Mouse (Mus musculus) urinary bladder, adult 2 months (tissue): ENCODE data around the gene Etfbkmt. TPM values are rescaled to one million over a fixed set of nuclear protein-coding genes. Genes with fewer than 3 reads are reported as not detected.
A peak's percentile ranks its signal among the peaks of the same experiment; 100 is the strongest.
"Not testable (repeated sequence)": the region's sequence is repeated elsewhere in the genome, so short reads cannot be mapped to it uniquely, and the experiment has no call there.

Experiments used
- DNase-seq: peaks from one replicate; pipeline ENCODE4 v3.0.0; 2022; ENCODE audit warnings: low spot score
- polyA plus RNA-seq: library from polyadenylated mRNA; depleted of rRNA; stranded (reverse); fragments of >200 nt; gene quantifications from 2 replicates; pipeline ENCODE4 v1.2.3, GENCODE M21; 2012; rRNA removed

The Etfbkmt gene
- polyA plus RNA-seq = 54.1 and 67.1 TPM in 2 replicates

DNA sequence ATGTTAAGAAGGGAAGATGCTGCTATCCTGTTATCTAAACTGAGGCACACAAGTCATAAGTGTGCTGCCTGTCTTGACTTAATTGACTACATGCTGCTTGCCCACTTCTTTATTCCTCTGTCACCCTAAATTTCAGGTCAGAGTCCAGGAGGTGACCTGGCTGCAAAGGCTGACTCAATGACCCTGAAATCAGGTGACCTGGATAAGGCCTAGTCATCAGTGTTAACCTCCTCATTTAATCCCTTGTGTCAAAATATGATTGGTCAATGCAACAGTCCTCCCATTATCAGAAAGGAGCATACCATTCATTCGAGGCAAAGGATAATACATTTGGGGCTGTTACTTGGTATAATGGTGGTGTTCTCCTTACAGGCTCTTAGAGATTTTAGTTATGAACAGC, at the start of gene Etfbkmt:
TSS of gene Etfbkmt (plus strand) at position 379 of the 400 bp plus-strand sequence.
- DNase-seq = no peak

DNA sequence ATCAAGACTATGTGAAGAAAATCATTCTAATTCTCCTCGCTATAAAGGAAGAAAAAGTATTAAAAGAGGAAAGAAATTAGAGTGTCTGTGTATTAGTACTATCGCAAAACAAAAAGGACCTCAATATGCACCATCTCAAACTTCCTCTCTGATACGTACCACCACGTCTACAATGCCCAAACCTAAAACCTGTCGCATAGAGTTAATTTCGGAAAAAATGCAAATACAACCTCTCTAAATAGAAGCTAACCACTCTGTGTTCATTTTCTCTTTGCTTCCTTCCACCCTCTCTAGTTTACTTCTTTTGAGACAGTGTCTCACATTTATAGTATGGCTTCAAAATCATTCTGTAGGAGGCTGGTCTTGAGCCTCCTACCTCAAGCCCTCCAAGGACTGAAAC, 47.2 kb upstream of the Etfbkmt start:
- DNase-seq = no peak

DNA sequence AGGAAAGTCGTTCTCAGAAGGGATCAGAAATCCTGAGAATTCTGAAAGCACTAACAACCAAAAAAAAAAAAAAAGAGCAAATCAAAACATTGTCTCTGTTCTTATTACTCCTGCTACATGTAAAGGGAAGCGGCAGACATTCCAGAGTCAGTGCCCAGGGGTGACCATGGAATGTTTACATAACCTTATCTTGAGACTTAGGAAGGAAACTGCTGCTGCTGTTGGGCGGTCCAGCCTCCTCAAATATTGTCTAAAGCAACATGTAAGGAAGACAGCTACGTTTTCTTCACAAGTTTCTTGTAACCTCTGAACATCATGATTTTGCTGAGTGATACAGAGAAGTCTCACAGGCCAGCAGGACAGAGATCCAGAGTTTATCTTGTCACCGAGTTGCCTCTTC, 46.2 kb upstream of the Etfbkmt start:
- no peak for DNase-seq

DNA sequence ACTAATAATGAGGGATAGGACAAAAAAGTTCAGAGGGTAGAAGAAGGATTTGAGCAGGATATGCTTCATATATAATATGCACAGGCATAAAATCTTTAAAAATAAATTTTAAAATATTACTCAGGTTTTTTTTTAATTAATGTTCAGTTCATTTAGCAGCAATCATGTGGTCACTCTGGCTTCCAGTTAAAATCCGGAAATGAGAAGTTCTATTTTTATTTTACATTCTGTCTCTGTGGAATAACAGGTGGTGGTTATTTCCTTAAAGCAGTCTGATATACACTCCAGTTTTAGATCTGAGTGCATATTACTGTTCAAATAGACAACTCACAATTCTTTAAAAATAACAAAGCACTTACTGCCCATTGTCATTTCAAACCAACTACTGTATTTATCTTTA, 45.1 kb upstream of the Etfbkmt start:
- no peak for DNase-seq

DNA sequence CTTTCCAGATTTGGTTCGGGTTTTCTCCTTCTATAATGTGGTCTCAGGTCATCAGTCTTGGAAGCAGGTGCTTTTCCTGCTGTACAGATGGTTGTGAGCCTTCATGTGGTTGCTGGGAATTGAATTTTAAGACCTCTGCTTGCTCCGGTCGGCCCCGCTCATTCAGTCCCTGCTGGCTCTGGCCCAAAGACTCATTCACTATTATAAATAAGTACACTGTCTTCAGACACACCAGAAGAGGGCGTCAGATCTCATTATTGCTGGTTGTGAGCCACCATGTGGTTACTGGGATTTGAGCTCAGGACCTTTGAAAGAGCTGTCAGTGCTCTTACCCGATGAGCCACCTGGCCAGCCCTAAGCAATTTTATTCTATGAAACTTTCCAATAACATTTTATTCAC, 44.3 kb upstream of the Etfbkmt start:
- DNase-seq = no peak

DNA sequence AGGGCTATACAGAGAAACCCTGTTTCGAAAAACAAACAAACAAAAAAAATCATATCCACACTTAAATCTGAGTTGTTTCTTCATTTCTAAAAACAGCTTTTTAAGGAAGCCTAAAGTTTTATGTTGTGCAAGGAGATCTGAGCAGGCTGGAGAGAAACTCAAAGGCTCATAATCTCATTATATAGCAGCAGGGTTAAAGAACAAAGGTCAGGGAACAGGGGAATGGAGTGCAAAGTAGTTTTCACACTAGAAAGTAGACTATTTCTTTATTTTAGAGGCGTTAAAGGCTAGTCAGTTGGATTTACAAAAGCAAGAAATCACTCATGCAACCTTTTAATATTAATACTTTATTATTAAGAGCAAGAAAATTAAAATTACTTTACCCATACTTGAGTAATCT, 43.4 kb upstream of the Etfbkmt start:
- DNase-seq = no peak

DNA sequence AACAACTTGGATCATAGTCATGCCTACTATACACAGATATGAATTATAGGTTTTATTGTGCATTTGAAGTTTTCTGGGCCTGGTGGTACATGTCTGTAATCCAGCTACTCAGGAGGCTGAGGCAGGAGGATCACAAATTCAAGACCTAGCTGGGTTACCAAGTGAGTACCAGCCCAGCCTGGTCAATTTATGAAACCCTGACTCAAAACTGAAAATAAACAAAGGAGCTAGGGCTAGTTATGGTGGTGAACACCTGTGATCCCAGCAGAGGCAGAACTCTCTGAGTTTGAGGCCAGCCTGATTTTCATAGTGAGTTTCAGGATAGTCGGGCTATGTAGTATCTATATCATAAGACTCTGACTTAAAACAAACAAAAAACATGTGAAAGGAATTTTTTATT, 42.4 kb upstream of the Etfbkmt start:
- DNase-seq = no peak

DNA sequence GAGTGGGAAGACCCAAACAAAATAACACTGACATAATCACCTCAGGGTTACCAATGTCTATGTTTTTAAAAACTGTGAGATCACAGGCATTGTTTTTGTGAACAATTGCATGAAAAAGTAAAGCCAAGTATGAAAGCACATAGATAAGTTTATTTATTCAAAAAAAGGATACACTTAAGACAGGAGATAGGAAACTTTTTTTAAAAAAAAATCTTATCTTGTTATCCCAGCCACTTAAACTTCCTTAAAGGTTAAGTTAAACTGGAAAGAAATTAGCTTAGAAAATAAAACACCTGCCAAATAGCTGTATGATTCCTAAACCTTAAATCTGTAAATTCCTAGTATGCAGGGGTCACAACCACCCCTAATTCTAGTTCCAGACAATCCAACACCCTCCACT, 40.7 kb upstream of the Etfbkmt start:
- no peak for DNase-seq

DNA sequence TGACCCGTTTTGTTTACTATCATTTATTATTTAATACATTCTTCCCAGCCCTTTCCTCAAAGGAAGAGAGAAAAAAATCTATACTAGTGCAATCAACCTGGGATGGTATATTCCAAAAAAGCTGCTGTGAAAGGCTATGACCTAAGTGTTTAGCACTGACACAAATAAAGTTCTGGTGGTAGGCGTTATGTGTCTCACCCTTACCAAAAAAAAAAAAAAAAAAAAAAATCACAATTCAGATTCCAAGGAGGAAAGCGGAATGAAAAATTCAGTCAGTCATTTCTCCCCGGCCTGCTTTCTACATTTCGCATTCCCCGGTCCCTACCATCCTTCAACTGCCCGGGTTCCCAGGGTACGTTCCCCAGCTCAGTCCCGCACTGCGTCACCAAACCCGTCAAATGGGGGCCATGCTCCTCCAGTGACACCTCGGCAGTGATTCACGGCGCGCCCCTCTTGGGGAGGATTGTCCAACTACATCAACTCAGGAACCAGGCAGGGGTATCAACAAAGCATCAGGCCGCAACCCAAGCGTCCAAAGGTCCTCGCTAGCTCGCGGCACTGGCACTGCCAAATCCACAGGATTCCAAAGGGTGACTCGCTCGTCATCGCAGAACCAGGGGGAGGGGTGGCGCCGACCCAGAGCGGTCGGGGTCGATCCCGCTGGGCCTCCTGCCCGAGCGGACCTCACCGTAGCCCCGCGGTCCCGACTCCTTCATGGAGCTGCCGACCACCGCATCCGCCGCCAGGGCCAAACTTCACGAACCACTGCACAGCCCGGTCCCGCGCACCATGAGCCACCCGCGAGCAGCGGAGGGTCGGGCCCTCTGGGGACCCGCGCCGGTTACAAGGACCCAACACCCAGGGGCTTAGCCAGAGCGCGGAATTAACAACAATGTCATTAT, 39.2 kb upstream of the Etfbkmt start:
- DNase-seq = peak; percentile 53

DNA sequence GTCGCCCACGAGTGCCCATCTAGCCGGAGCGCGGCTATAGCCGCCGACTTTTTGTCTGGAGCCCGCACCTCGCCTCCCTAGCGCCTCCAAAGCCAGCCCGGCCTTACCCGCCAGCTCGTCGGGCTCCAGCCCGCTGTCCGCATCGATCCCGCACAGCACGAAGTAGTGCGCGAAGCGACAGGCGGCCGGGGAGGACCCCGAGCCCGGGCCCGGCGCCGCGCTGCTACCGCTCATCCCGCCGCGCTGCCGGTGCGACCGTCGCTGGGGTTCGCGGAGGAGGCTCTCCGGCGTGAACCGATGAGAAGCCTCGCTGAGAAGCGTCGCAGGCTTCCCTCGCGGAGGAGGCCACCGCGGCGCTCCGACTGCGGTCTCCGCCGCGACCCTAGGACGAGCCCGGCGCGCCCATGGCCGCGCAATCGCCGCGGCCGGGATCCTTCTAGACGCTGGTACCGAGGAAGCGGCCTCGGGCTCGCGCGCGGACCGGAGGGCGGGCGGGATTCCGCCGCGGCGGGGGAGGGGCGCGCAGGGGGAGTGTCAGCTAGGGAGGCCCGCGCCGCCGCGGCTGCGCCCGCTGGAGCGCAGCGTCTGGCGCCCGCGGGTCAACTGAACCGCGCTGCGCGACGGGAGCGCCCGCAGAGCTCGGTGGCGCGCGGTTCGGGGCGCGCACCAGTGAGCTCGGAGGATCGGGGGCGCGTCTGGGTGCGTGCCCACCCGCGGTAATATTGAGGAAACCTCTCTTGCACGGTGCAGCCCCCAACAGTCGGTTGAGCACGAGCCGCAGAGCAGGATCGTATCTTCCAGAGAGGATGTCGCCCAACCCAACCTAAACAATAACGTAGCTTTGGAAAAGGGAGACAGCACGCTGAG, 38.3 kb upstream of the Etfbkmt start, which contains the start of gene Dennd5b:
TSS of gene Dennd5b (minus strand) at position 605 of the 867 bp plus-strand sequence.
- peak; percentile 81 for DNase-seq

DNA sequence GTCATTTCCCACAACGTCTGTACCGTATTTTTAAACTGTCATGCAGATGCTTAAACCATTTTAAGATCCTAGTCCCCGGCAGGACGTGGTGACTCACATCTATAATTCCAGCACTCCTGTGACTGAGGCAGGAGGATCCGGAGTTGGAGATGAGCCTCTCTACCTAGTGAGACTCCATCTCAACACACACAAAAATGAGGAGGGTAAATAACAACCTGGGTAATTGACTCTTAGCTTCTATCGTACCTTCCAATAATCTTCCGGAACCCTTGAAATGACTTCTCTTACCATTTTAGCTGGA, 37.8 kb upstream of the Etfbkmt start:
- no peak for DNase-seq

DNA sequence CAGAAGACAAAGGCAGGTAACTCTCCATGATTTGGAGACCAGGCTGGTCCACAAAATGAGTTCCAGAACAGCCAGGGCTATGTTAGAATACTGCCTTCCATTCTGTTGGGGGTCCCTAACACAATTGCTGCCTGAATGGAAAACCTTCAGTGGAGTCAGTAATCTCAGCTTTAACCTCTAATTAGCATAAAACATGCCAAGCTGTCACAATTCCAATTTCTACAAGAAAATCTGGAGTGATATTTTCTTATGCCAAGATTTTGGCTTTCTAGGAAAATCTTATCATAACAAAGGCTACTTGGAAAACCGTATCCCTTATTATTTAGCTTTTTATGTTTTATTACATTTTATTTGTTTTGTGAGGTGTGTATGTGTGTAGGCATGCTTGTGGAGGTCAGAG, 36.2 kb upstream of the Etfbkmt start:
- no peak for DNase-seq

DNA sequence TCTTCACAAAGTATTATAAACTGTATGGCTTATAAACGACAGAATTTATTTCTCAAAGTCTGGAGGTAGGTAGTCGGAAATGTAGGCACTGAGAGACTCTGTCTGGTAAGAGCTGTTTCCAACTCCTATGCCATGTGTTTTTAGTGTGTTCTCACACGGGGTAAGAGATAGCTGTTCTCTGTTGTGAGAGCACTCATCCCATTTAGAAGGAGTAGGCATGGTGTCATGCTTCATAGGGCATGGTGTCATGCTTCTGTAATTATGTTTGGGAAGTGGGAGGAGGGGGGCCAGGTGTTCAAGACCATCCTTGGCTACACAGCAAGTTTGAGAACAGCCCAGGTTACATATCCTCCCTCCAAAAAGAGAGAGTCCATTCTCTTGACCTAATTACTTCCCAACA, 32.0 kb upstream of the Etfbkmt start:
- no peak for DNase-seq

DNA sequence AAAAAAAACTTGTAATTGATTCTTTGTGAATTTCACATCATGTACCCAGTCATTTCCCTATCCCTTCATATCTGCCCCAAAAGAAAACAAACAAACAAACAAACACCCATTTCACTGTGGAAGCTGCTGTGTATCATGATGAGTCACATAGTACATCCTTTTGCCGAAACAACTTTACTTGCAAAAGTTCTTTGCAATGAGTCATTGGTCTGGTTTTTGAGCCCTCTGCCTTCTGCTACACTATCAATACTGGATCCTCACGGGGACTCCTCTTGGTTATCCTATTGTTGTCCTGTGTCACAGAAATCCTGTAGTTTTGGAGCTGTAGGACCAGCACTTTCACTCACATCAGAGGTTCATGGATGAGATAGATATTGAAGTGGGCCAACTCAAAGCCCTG, 30.7 kb upstream of the Etfbkmt start:
- DNase-seq = no peak

DNA sequence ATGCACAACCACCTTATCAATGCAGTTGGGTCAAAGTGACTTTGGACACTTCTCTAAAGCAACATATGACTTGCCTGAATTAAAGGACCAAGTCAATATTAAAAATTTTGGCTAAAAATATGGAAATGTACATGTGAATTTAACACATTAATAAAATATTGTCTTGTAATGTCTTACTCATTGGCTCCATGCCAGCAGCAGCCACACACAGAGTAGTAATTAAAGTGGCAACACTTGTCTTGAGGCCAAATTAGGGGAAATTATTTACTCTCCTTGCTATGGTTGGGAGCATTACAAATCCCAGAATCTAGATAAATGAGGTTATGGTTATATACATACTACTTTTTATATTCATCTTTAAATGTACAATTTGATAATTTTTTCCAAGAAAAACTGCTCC, 22.7 kb upstream of the Etfbkmt start:
- DNase-seq = no peak

DNA sequence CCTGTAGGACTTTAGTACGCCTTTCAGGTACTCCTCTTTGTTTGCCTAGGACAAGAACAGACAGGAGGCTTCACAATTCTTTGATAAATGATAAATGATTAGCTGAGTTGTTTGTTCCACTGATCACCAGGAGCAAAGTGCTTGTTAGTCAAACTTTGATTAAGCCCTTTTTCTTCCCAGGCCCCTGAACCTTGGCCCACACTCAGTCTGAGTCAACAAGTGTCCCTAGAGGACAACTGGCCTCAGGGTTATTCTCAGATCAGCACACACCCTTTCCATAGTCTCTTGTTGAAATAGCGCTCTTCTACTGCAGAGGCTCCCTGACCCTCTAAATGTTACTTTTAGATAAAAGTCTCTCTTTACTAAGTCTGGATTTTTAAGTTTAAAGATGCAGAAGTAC, 20.7 kb upstream of the Etfbkmt start:
- DNase-seq = no peak

DNA sequence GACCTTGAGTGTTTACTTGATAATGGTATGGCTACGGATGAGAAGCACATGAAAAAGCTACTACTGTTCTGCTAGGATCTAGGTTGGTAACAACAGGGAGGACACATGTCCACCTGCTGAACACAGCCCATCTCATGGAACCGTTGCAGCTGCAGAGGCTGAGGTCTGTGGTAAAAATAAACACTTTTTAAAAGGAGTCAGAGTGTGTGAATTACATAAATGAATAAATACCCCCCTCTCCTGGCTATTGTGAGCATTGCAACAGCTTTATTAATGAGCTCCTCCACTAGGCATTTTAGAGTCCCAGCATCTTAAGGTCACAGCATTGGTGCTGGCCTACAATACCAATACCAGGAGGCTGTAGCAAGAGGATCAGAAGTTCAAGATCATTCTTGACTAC, 19.8 kb upstream of the Etfbkmt start:
- DNase-seq = no peak

DNA sequence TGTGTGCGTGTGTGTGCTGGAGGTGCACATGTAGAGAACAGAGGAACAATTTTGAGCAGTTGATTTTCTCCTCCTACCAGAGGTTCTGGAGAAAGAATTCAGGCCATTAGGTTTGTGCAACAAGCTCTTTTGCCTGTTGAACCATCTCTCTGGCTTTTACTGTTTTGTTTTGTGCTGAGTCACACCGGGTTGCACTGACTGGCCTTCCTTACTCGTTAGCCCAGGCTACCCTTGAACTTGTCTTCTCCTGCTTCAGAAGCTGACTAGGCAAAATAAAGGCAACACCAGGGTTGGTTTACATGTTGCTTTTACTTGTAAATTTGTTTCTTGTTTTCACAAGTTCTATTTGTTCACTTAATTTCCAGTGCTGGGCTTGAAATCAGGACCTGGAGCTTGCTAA, 16.6 kb upstream of the Etfbkmt start:
- DNase-seq = no peak

DNA sequence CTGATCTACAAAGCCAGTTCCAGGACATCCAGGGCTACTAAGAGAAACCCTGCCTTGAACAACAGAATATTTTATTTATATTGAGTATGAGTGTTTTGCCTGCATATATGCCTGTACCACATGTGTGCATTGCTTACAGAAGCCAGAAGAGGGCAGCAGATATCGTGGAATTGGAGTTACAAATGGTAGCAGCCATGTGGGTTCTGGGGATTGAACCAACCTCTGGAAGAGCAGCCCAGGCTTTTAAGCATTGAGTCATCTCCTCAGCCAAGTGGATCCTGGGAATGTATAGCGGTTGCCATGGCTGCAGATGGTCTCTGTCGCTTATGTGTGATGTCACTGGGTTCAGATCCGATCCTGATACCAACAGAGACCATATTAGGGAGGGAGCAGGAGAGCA, 13.0 kb upstream of the Etfbkmt start:
- DNase-seq = no peak

DNA sequence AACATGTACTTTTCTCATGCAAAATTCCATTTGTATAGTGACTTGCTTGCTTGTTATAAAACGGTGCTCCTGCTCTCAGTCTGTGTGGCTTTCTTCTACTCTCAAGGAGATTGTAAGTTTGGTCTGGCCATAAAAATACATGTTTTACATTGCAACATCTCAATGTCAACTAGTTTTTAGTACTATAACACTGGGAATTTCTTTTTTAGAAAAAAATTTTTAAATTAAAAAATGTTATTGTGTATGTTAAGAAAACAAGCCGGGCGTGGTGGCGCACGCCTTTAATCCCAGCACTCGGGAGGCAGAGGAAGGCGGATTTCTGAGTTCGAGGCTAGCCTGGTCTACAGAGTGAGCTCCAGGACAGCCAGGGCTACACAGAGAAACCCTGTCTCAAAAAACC, 9.8 kb upstream of the Etfbkmt start, which contains the start of gene Gm10203:
TSS of gene Gm10203 (plus strand) at position 301 of the 400 bp plus-strand sequence.
- not testable (repeated sequence) for DNase-seq

DNA sequence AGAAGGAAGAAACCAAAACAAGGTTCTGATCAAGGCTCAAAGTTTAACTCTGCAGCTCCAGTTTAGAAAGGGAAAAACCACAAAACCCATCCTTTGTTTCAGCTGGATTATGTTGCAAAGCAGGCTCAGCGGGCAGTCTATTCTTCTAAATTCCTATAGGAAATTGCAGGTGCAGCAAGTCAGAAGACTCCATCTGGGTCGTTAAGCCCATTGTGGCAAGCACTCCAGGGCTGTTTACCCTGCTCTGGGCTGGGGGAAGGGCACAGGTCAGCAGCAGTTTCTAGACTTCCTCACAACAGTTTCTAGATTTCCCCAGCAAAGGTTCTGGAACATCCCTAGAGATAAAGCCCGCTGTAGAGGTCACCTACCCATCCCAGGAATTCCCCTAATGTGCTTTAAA, 8.5 kb upstream of the Etfbkmt start:
- no peak for DNase-seq

DNA sequence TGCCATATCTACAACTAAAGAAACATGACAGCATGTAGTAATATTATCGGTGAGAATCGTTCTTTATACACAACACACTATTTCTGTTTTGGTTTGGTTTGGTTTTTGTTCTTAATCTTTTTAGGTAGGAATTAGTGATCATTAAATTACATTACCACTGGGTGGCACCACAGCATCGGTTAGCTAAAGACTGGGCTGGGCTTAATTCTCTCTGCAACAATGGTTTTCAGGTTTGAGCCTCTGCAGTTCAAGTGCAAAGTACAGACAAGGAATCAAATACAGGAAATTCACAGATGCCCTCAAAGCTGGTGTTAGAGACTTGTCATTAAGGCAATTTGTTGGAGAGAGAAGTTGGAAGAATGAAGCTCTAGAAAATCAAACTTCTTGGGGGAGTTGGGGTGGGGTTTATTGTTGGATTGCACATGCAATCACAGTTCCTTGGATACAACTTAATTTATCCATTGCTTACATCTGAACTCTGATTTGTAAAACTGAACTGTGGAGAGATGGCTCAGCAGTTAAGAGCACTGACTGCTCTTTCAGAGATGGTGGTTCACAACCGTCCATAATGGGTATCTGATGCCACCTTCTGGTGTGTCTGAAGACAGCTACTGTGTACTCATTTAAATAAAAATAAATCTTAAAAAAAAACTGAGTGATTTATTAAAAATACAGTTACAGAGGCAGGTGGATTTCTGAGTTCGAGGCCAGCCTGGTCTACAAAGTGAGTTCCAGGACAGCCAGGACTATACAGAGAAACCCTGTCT, 7.2 kb upstream of the Etfbkmt start:
- no peak for DNase-seq
